Mouse (Mus musculus): Measurements from ENCODE around the gene Rab11b.

GRCm38 (mm10) chr17:33807181-33807888 lies 47.0 kb upstream of the Rab11b start:
- TF ChIP-seq CTCF (IDR thresholded peaks at IDR 0.05; ENCODE audit: borderline replicate concordance, insufficient read depth, low read depth, low read length) (no peak), POLR2A (IDR thresholded peaks at IDR 0.05; ENCODE audit: borderline replicate concordance, insufficient read depth, low read length) (no peak)
